Mouse (Mus musculus): ENCODE measurements around the gene Rgs10. TPM values are rescaled to one million over a fixed set of nuclear protein-coding genes. Genes with fewer than 3 reads are reported as not detected.

Rgs10 gene
- polyA plus RNA-seq, 1 experiment from 2014 or later: 32.3 TPM

DNA sequence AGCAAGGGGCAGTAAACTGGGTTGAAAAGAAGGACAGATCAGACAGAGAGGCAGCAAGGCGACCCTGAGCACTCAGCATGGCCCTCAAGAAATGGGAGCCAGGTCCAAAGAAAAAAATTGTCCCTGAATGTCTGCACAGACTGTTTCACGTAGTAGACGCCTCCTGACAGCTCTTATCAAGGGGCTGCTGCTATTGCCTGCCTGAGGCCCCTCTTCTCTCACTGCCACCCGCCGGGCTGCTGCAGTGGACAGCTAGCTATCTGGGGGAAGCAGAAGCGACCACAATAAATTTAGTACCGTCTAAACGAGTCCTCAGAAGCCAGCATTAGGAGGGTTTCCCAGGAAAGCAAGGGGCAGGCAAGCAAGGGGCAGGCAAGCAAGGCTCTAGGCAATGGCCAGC lies 4.1 kb downstream of the Rgs10 start:
- no peak for DNase-seq
- H3K36me3 ChIP-seq (replicated peaks; ENCODE audit: insufficient read depth, low read length): no peaks in the 10 kb centered on the region
- no peaks in the 10 kb centered on the region for H3K9me3 ChIP-seq (ENCODE audit: low read length)
- peak overlapping the region; percentile 43 for H3K4me2 ChIP-seq (ENCODE audit: low read depth, low read length)
- WGBS (ENCODE audit: insufficient replicate concordance): 33% methylated on average over 8 of the region's 8 CpGs
- H3K4me1 ChIP-seq (ENCODE audit: insufficient read depth): peaks cover 34% of the 10 kb centered on the region
- peaks cover 33% of the 10 kb centered on the region for H3K27me3 ChIP-seq (ENCODE audit: insufficient read depth, low read length)
- no peak overlapping the region for H3K9ac ChIP-seq (replicated peaks)
- peak; percentile 66 for ATAC-seq
- TF ChIP-seq EP300 (IDR thresholded peaks at IDR 0.05; ENCODE audit: low read depth) (peak; percentile 82), CTCF (IDR thresholded peaks at IDR 0.05; ENCODE audit: low read depth) (no peak)
- peak overlapping the region; percentile 18; the same call in 1 of the 2 replicates for H3K27ac ChIP-seq (ENCODE audit: low read depth)
- no peak overlapping the region for H3K4me3 ChIP-seq (ENCODE audit: low read depth, low read length)

DNA sequence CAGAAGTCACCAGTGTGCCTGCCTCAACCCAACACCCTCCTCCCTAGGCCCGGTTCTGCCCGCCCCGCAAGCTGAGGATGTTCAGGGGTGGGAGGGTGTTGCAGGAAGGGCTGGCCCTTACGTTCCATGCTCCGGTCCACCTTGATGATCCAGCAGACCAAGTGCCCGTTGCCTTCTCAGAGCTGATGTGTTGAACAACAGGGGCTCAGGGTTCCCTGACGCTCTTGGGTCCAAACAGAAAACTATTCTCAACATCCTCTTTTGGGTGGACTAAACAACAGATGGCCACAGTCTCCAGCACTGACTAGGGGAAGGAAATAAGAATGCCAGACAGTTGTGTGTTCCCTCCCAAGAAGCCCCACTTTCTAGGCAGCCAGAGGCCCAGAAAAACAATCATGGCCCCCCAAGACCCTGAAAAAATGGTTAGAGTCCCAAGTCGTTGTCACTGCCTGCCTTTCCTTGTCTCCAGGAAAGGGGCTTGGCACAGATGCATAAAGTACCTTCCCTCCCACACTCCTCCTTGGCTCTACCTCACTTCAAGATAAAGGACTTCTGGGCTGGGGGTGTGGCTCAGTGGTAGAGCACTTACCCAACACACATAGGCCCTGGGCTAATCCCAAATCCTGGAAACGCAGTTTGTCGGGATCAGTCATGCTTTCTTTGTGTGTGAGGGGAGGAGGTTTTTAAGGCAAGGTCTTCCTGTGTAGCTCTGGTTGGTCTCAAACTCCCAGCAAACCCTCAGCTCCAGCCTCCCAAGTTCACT lies 6.3 kb downstream of the Rgs10 start:
- Histone ChIP-seq H3K36me3 (replicated peaks; ENCODE audit: insufficient read depth, low read length) (no peaks in the 10 kb centered on the region), H3K4me1 (ENCODE audit: insufficient read depth) (peaks cover 20% of the 10 kb centered on the region), H3K9ac (replicated peaks) (no peak overlapping the region), H3K27ac (ENCODE audit: low read depth) (peak overlapping the region; percentile 48; the same call in 1 of the 2 replicates), H3K4me3 (ENCODE audit: low read depth, low read length) (no peak overlapping the region), H3K9me3 (ENCODE audit: low read length) (no peaks in the 10 kb centered on the region; the same call in 1 of the 2 replicates), H3K27me3 (ENCODE audit: insufficient read depth, low read length) (peaks cover 15% of the 10 kb centered on the region), H3K4me2 (ENCODE audit: low read depth, low read length) (0 out of 2 replicates have a peak overlapping the region, but pooled peaks have one; percentile 18)
- 34% methylated on average over 10 of the region's 10 CpGs for WGBS (ENCODE audit: insufficient replicate concordance)
- DNase-seq (no peak), ATAC-seq (no peak)
- TF ChIP-seq EP300 (IDR thresholded peaks at IDR 0.05; ENCODE audit: low read depth) (no peak), CTCF (IDR thresholded peaks at IDR 0.05; ENCODE audit: low read depth) (no peak)

DNA sequence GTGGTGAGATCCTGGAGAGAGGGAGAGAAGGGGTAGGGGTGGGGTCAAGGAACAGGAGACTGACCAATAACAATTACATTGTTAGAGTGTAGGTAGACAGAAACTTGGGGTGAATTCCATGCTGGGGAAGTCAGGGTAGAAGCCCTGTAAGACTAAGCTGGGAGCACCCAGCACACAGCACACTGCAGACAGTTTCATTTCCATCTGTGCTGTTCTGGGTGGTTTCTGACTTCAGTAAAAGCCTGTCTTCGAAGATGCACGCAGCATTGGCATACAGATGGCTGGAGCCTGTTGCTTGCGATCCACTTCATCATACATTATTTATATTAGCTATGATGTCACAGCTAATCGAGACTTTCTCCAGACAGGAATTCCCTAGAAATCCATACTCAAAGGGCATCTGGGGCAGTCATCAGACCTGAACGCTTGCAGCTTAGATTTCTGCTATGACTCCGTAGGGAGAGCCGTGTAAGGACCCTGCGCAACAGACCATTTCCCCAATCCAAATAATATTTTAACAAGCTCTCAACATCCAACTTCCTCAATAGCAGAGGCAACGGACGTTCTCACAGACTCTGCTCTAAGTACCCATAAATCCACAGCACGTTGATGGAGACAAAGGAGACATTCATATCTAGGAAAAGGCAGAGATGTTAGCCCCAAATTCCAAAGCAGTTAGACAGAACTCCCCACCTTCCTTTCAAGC lies 7.7 kb downstream of the Rgs10 start:
- DNase-seq: no peak
- H3K4me3 ChIP-seq (ENCODE audit: low read depth, low read length): no peak overlapping the region
- peaks cover 13% of the 10 kb centered on the region for H3K4me1 ChIP-seq (ENCODE audit: insufficient read depth)
- WGBS (ENCODE audit: insufficient replicate concordance): 63% methylated on average over 11 of the region's 11 CpGs
- H3K4me2 ChIP-seq (ENCODE audit: low read depth, low read length): no peak overlapping the region
- H3K9me3 ChIP-seq (ENCODE audit: low read length): no peaks in the 10 kb centered on the region; the same call in 1 of the 2 replicates
- H3K27ac ChIP-seq (ENCODE audit: low read depth): no peak overlapping the region
- ATAC-seq: no peak
- H3K9ac ChIP-seq (replicated peaks): no peak overlapping the region
- H3K36me3 ChIP-seq (replicated peaks; ENCODE audit: insufficient read depth, low read length): no peaks in the 10 kb centered on the region
- no peak for TF ChIP-seq CTCF (IDR thresholded peaks at IDR 0.05; ENCODE audit: low read depth)
- no peak for TF ChIP-seq EP300 (IDR thresholded peaks at IDR 0.05; ENCODE audit: low read depth)
- H3K27me3 ChIP-seq (ENCODE audit: insufficient read depth, low read length): peaks cover 6% of the 10 kb centered on the region

DNA sequence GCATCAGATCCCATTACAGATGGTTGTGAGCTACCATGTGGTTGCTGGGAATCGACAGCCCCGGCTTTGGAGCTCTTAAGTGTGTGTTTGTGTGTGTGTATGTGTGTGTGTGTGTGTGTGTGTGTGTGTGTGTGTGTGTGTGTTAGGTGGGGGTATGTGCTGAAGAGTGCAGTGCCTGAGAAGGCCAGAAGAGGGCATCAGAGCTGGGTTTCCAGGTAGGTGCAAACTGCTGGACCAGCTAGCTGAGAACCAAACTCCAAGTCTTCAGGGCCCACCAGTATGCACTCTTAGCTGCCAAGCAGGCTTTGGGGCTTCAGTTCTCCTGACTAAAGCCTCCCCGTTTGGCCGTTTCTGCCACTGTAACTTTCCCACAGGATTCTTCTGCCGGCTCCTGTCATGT lies 10.3 kb downstream of the Rgs10 start:
- 83% methylated on average over 5 of the region's 5 CpGs for WGBS (ENCODE audit: insufficient replicate concordance)
- TF ChIP-seq EP300 (IDR thresholded peaks at IDR 0.05; ENCODE audit: low read depth): no peak
- peak; percentile 51 for TF ChIP-seq CTCF (IDR thresholded peaks at IDR 0.05; ENCODE audit: low read depth)

DNA sequence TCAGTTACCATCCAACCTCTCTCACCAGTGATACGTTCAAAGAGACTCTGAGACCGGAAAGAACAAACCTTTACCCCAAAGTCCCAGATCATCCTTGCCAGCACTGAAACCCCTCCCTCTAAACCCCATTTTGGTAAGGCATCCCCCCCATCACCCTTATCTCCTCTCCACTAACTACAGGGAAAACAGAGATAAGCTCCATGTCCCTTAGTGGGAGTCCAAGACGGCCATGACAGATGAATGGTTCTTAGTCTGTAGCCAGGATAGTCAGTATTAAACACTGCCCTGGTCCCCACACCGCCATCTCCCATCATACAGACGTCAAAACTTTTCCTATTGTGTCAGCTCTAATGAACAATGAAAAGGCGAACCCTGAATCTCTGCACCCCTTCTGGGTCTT lies 14.6 kb downstream of the Rgs10 start:
- H3K27me3 ChIP-seq (ENCODE audit: insufficient read depth, low read length): no peaks in the 10 kb centered on the region
- no peak for DNase-seq
- 66% methylated on average over 6 of the region's 6 CpGs for WGBS (ENCODE audit: insufficient replicate concordance)
- H3K27ac ChIP-seq (ENCODE audit: low read depth): no peak overlapping the region
- no peak for ATAC-seq
- H3K4me1 ChIP-seq (ENCODE audit: insufficient read depth): peaks cover 8% of the 10 kb centered on the region; the same call in 1 of the 2 replicates
- peaks cover 2% of the 10 kb centered on the region; the same call in 1 of the 2 replicates for H3K9me3 ChIP-seq (ENCODE audit: low read length)
- peaks cover 5% of the 10 kb centered on the region; the same call in 1 of the 2 replicates for H3K36me3 ChIP-seq (replicated peaks; ENCODE audit: insufficient read depth, low read length)
- TF ChIP-seq EP300 (IDR thresholded peaks at IDR 0.05; ENCODE audit: low read depth): no peak
- no peak for TF ChIP-seq CTCF (IDR thresholded peaks at IDR 0.05; ENCODE audit: low read depth)
- no peak overlapping the region for H3K9ac ChIP-seq (replicated peaks)
- H3K4me2 ChIP-seq (ENCODE audit: low read depth, low read length): no peak overlapping the region
- H3K4me3 ChIP-seq (ENCODE audit: low read depth, low read length): no peak overlapping the region

More for the DNA sequence above, 10.3 kb downstream of the Rgs10 start:
- ATAC-seq (no peak), DNase-seq (peak; percentile 30)
- H3K4me3 ChIP-seq (ENCODE audit: low read depth, low read length): no peak overlapping the region
- no peaks in the 10 kb centered on the region for H3K36me3 ChIP-seq (replicated peaks; ENCODE audit: insufficient read depth, low read length)
- H3K27ac ChIP-seq (ENCODE audit: low read depth): no peak overlapping the region
- H3K27me3 ChIP-seq (ENCODE audit: insufficient read depth, low read length): no peaks in the 10 kb centered on the region
- H3K4me1 ChIP-seq (ENCODE audit: insufficient read depth): peaks cover 9% of the 10 kb centered on the region
- no peak overlapping the region for H3K9ac ChIP-seq (replicated peaks)
- no peaks in the 10 kb centered on the region; the same call in 1 of the 2 replicates for H3K9me3 ChIP-seq (ENCODE audit: low read length)
- H3K4me2 ChIP-seq (ENCODE audit: low read depth, low read length): no peak overlapping the region

DNA sequence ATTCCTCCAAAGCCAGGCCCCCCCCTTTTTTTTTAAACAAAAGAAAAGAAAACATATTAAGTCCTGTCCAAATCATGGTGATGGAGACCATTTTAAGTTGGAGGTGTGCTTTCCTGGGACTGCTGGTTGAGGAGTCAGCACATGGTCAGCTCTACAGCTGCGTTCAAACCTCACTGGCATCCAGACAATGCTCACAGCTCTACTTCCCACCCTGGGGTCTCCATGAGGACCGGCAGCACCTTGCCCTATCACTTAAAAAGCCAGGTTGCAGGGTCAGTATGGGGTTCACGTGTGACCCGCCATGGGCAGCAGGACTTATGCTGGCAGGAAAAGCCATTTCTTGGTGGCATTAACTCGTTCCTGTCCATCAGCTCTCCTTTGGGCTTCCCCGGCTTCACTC lies 15.0 kb downstream of the Rgs10 start:
- no peak overlapping the region for H3K4me2 ChIP-seq (ENCODE audit: low read depth, low read length)
- no peak overlapping the region for H3K27ac ChIP-seq (ENCODE audit: low read depth)
- no peak overlapping the region for H3K4me3 ChIP-seq (ENCODE audit: low read depth, low read length)
- H3K4me1 ChIP-seq (ENCODE audit: insufficient read depth): peaks cover 12% of the 10 kb centered on the region
- H3K36me3 ChIP-seq (replicated peaks; ENCODE audit: insufficient read depth, low read length): peaks cover 5% of the 10 kb centered on the region; the same call in 1 of the 2 replicates
- ATAC-seq (no peak), DNase-seq (no peak)
- WGBS (ENCODE audit: insufficient replicate concordance): 65% methylated on average over 6 of the region's 6 CpGs
- no peaks in the 10 kb centered on the region for H3K27me3 ChIP-seq (ENCODE audit: insufficient read depth, low read length)
- no peak overlapping the region for H3K9ac ChIP-seq (replicated peaks)
- peaks cover 2% of the 10 kb centered on the region; the same call in 1 of the 2 replicates for H3K9me3 ChIP-seq (ENCODE audit: low read length)
- TF ChIP-seq CTCF (IDR thresholded peaks at IDR 0.05; ENCODE audit: low read depth): no peak
- no peak for TF ChIP-seq EP300 (IDR thresholded peaks at IDR 0.05; ENCODE audit: low read depth)
